Mouse (Mus musculus) spleen, postnatal 14 days (tissue): ENCODE measurements around the gene Alkbh7.
A peak's percentile ranks its signal among the peaks of the same experiment; 100 is the strongest.

Experiments used
- DNase-seq, 2 experiments: peaks; one replicate each; pipeline ENCODE4 v3.0.0; 2021 to 2022; ENCODE audit warnings: low spot score in 2 of 2

The Alkbh7 gene

DNA sequence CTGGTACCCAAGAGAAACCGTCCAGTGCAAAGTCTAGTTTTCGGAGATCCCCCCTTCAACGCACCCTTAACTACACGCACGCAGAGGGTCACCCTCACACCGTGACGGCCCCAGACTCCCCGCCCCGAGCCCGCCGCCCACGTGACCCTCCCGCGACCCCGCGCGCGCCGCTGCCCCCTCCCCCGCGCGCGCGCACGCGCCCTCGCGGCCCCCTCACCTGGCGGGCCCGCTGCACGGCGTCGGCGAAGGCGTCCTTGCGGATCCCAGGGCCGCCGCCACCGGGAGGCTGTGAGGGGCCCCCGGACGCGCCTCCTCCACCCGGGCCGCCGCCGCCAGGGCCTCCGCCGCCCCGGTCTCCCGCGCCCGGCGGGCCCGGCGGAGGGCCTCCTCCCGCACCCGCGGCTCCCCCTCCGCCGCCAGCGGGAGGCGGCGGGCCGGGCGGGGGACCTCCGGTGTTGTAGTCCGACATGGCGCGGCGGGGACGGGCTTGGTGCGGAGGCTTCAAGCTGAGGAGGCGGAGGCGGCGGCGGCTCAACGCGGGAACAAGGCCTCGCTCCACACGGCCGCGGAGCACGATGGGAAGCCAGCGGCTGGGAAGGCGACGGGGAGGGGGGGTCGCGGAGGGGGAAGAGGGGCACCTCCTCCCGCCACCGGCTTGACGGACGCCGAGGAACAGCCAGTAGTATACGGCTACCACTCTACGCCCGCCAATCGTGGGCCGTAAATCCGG is 34.0 kb downstream of the Alkbh7 start, which contains the start of gene Khsrp:
Gene Khsrp, minus strand, starts transcription at position 592 of the 730 bp plus-strand sequence.
- DNase-seq: peak in 1 of 2 experiments; percentile 42

DNA sequence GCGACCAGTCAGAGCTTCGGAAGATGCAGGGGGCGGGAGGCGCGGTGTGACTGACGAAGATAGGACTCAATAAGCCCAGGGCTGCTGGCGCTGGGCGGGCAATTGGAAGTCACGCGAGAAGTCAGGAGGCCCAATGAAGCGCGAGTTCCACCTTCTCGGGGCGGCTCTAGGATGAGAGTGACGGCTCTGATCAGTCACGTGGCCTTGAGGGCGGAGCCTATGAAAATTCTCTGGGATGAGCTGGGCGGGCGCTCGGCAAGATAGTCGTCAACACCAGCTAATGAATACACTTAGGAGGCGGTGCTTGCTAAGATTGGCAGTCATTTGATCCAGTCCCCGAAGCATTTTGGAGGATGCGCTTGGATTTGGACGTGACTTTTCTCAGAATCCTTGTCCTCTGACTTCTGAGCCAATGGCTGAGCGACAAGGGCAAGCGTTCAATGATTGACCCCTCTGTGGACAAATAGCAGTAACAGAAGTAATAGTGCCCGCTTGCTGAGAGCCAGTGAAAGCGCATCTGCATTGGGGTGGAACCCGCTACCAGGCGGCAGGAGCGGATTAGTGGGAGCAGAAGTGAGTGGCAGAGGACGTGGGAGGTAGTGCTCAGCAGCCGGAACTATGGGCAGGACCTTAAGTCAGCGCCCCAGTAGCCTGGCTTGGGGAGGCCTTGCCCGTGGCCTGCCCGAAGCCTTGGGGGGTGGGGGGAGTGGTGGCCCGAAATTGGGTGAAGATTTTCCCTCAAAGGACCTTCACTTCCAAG is 34.7 kb downstream of the Alkbh7 start:
- DNase-seq: peak; percentile 96 to 98

- no peak for DNase-seq
Measured at GRCm38 (mm10) chr17:57032854-57033253, 35.7 kb downstream of the Alkbh7 start.

DNA sequence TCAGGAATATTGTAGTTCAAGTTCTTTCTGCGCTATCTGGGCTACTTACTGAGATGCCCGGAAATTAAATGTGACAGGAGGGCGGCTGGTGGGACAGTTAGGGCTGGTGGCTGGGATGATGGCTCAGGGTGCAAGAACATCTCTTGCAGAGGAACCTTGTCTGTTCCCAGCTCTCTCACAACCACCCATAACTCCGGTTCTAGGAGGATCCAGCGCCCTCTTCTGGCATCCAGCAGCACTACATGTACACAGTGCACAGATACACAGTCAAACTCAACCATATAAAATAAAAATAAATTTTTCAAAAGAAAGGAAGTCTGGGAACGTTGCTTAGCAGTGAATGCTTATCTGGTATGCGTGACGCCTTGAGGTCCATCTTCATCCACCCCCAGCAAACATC is 41.8 kb downstream of the Alkbh7 start:
- no peak for DNase-seq

GRCm38 (mm10) chr17:57041554-57041953 is 44.4 kb downstream of the Alkbh7 start, which contains the start of gene Slc25a41:
Gene Slc25a41 (minus strand): TSS chr17:57041654.
- DNase-seq: no peak

DNA sequence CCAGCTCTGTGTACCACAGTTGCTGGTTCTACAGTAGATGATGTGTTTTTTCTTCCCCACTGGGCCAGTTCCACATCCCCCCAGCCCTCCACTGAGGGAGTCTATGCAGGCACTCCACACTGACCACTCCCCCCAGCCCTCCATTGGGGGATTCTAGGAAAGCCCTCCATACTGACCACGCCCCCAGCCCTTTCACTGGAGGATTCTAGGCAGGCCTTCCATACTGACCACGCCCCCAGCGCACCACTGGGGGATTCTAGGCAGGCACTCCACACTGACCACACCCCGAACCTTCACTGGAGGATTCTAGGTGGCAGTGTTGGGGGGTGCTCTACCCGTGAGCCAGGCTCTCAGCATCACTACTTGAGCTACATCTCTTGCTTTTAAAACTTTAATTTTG is 50.3 kb downstream of the Alkbh7 start:
- no peak for DNase-seq

GRCm38 (mm10) chr17:57048816-57049215 is 51.7 kb downstream of the Alkbh7 start:
- no peak for DNase-seq
